Mouse (Mus musculus) liver, embryonic 14.5 days (tissue): Measurements from ENCODE around the gene Dlg2. TPM values are rescaled to one million over a fixed set of nuclear protein-coding genes. Genes with fewer than 3 reads are reported as not detected.

Experiments used
- ATAC-seq: fragments of 200-750 bp; cut with Nextera tagmentation; 2 replicates; pipeline ENCODE4 v1.8.0; 2017; ENCODE audit warnings: moderate number of reproducible peaks, mild to moderate bottlenecking, moderate library complexity; ENCODE audit not compliant: insufficient read depth
- DNase-seq, 3 experiments: peaks; one replicate each; pipeline ENCODE4 v3.0.0-alpha.2; 2012 to 2013; ENCODE audit warnings: low read depth in 3 of 3, low spot score in 3 of 3
- H3K27ac ChIP-seq: fragments of 300-500 bp; sonication (generic); 2 replicates; pipeline ENCODE4 v1.5.1; 2014; ENCODE audit warnings: moderate library complexity, mild to moderate bottlenecking, control low read depth, inconsistent platforms
- H3K27me3 ChIP-seq: fragments of 300-500 bp; sonication (generic); 2 replicates; pipeline ENCODE4 v1.6.1; 2014; ENCODE audit warnings: mild to moderate bottlenecking, low read length, moderate library complexity; ENCODE audit not compliant: control insufficient read depth, insufficient read depth
- H3K36me3 ChIP-seq: fragments of 300-500 bp; sonication (generic); replicated peaks from 2 replicates; pipeline ENCODE4 v1.6.1; 2014; ENCODE audit warnings: low read depth; ENCODE audit not compliant: control insufficient read depth, insufficient read depth
- H3K4me1 ChIP-seq, 2 experiments: fragments of 200-500 bp in 1 of 2; fragments of 300-500 bp in 1 of 2; sonication (generic) in 1 of 2; replicated peaks; 2 replicates each; pipeline ENCODE4 v1.6.1; 2012 to 2014; ENCODE audit warnings: antibody characterized with exemption in 1 of 2, inconsistent platforms in 1 of 2, low read length in 1 of 2; ENCODE audit not compliant: control insufficient read depth in 2 of 2, insufficient read depth in 2 of 2
- H3K4me2 ChIP-seq: fragments of 300-500 bp; sonication (generic); 2 replicates; pipeline ENCODE4 v1.6.1; 2014; ENCODE audit warnings: low read depth, mild to moderate bottlenecking, control low read depth, moderate library complexity
- H3K4me3 ChIP-seq, 2 experiments: fragments of 200-500 bp in 1 of 2; fragments of 300-500 bp in 1 of 2; sonication (generic) in 1 of 2; 2 replicates each; pipeline ENCODE4 v1.5.1; 2012 to 2014; ENCODE audit warnings: low read depth in 2 of 2, low read length in 2 of 2, mild to moderate bottlenecking in 2 of 2, control low read depth in 1 of 2, inconsistent platforms in 1 of 2, moderate library complexity in 1 of 2; ENCODE audit not compliant: insufficient read depth in 1 of 2
- H3K9ac ChIP-seq: fragments of 300-500 bp; sonication (generic); replicated peaks from 2 replicates; pipeline ENCODE4 v1.6.1; 2014; ENCODE audit warnings: mild to moderate bottlenecking, control low read depth, moderate library complexity
- H3K9me3 ChIP-seq: fragments of 300-500 bp; sonication (generic); 2 replicates; pipeline ENCODE4 v1.6.1; 2016; ENCODE audit warnings: low read length, mixed read lengths; ENCODE audit not compliant: control insufficient read depth
- CTCF ChIP-seq: IDR thresholded peaks from 2 replicates; pipeline ENCODE4 v1.5.1; 2016; ENCODE audit warnings: antibody characterized with exemption, low read depth, control low read depth
- EP300 ChIP-seq: IDR thresholded peaks from 2 replicates; pipeline ENCODE4 v1.6.1; 2016; ENCODE audit warnings: antibody characterized with exemption, low read depth
- WGBS: fragments of 180-500 bp; shearing (Covaris S2); extraction: QIAGEN DNeasy Blood & Tissue Kit; methylation state at CpG from one replicate; pipeline ENCODE4 v1.1.7; 2014; ENCODE audit not compliant: insufficient replicate concordance; 5-methylcytosine and 5-hydroxymethylcytosine counted together
- polyA plus RNA-seq, 2 experiments: library from polyadenylated mRNA; depleted of rRNA in 1 of 2; stranded (reverse) in 1 of 2; unstranded in 1 of 2; fragments of >200 nt; fragmentation: Nextera tagmentation in 1 of 2; extraction: Ambion mirVana in 1 of 2; gene quantifications; 2 replicates each; pipeline versions ENCODE4 v1.2.1 to v1.2.3; 2012 to 2014

Gene Dlg2
- polyA plus RNA-seq, 2 experiments = 0.33 to 0.44 TPM

DNA sequence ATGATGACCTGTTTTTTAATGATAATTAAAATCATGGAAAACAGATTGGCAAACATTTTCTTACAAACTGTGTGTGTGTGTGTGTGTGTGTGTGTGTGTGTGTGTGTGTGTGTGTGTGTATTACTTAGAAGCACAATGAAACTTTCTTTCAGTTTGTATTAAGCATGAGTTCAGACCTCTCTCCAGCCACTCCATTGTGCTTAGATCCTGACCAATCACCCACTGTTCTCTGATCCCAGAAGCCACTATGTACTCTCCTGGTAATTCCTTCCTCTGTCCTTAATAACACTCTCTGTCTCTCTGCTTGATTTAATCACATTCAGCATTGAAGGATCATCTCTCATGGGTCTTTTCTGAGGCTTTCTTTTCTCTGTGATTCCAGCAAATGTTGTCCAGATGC is 1211.5 kb downstream of the Dlg2 start:
- Histone ChIP-seq H3K9me3 (no peaks in the 10 kb centered on the region), H3K27ac (no peak overlapping the region), H3K4me2 (no peak overlapping the region), H3K4me3 (no peak overlapping the region), H3K36me3 (no peaks in the 10 kb centered on the region), H3K27me3 (no peaks in the 10 kb centered on the region), H3K4me1 (no peaks in the 10 kb centered on the region), H3K9ac (no peak overlapping the region)
- TF ChIP-seq EP300 = no peak
- TF ChIP-seq CTCF = no peak
- no peak for ATAC-seq
- DNase-seq = no peak

DNA sequence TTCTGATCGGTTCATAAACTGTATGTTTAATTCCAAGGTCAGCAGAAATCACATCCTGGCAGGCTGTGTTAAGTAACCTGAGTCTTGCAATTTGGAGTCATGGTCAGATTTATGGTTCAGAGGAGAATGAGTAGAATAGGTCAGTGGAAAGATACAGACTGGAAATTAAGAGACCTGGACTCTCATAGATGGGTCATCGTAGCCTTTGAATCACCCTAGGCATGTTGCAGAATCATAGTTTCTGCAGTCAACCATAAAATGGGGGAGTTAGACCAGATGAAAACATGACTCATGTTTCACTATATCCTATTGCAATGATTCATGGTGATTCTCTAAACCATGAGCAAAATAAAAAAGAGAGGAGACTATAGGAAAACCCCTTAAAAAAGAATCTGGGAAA is 1213.4 kb downstream of the Dlg2 start:
- no peaks in the 10 kb centered on the region for H3K4me1 ChIP-seq
- WGBS = 57% methylated on average over 2 of the region's 2 CpGs
- no peak for ATAC-seq
- H3K36me3 ChIP-seq = no peaks in the 10 kb centered on the region
- no peaks in the 10 kb centered on the region for H3K27me3 ChIP-seq
- no peak overlapping the region for H3K9ac ChIP-seq
- TF ChIP-seq EP300 = no peak
- TF ChIP-seq CTCF = no peak
- DNase-seq = no peak
- H3K4me3 ChIP-seq = no peak overlapping the region
- no peak overlapping the region for H3K4me2 ChIP-seq
- no peak overlapping the region for H3K27ac ChIP-seq
- no peaks in the 10 kb centered on the region for H3K9me3 ChIP-seq

DNA sequence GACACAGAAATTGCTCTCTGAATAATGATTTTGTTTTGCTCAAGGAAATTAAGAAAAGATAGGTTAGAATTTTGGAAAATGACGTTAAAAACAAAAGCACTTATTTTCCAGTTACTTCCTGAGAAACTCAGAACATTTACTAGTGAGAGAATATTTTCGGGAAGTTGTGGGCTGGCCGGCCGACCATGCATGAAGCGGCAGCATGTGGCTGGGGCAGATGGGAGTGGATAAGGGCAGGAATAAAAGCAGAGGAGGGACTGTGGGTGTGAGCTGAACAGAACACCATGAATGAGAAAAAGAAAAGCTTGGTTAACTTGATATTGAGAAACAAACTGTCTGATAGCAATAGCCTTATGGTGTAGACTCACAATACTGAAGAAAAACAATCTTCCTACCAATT is 1233.4 kb downstream of the Dlg2 start:
- no peak overlapping the region for H3K27ac ChIP-seq
- H3K9me3 ChIP-seq = no peaks in the 10 kb centered on the region
- no peaks in the 10 kb centered on the region for H3K4me1 ChIP-seq
- no peak overlapping the region for H3K4me2 ChIP-seq
- H3K27me3 ChIP-seq = no peaks in the 10 kb centered on the region
- DNase-seq = no peak
- TF ChIP-seq CTCF = no peak
- no peak for TF ChIP-seq EP300
- no peaks in the 10 kb centered on the region for H3K36me3 ChIP-seq
- 15% methylated on average over 5 of the region's 5 CpGs for WGBS
- H3K9ac ChIP-seq = no peak overlapping the region
- H3K4me3 ChIP-seq = no peak overlapping the region
- no peak for ATAC-seq

DNA sequence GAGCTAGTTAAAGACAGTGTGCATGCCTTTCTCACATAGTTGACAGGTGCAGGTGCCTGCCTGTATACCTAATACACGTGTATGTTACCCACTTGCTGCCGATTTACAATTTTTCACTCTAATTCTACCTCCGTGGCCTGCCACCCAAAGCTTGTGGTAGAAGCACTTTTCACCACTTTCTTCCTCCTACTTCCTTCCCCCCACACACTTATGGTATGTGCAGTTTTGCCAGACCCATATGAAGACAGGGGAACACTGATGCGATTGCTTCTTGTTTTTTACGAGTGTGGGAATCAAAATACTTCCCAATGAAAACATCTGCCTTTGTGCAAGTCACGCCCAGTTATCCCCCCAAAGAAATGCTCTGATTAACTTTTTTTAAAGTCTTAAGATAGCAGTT is 1234.7 kb downstream of the Dlg2 start:
- no peak overlapping the region for H3K27ac ChIP-seq
- no peak overlapping the region for H3K4me3 ChIP-seq
- no peak for ATAC-seq
- no peak overlapping the region for H3K4me2 ChIP-seq
- no peaks in the 10 kb centered on the region for H3K9me3 ChIP-seq
- WGBS = 33% methylated on average over 6 of the region's 6 CpGs
- H3K4me1 ChIP-seq = no peaks in the 10 kb centered on the region
- no peaks in the 10 kb centered on the region for H3K27me3 ChIP-seq
- TF ChIP-seq EP300 (no peak), CTCF (no peak)
- DNase-seq = no peak
- no peak overlapping the region for H3K9ac ChIP-seq
- H3K36me3 ChIP-seq = no peaks in the 10 kb centered on the region

DNA sequence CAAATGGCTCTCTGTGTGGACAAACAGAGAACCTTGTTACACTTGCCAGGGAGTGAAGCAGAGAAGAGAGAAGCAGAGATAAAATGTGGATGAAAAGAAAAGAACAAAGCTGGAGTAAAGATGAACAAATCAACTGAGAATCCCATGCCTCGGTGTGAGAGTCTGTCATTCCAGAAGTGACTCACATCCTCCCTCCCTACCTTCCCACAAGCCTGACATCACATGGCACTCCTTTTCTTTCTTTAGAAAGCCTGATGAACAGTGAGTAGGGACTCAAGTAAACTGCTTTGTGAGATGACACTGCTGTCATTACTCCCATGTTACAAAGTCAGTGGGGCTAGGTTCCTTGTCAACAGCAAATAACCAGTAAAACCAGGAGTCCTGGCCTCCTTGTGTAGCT is 1239.3 kb downstream of the Dlg2 start:
- no peak for ATAC-seq
- H3K27me3 ChIP-seq = no peaks in the 10 kb centered on the region
- no peak overlapping the region for H3K4me3 ChIP-seq
- no peaks in the 10 kb centered on the region for H3K9me3 ChIP-seq
- no peak for DNase-seq
- no peaks in the 10 kb centered on the region for H3K4me1 ChIP-seq
- H3K9ac ChIP-seq = no peak overlapping the region
- no peak overlapping the region for H3K27ac ChIP-seq
- TF ChIP-seq CTCF = no peak
- TF ChIP-seq EP300 = no peak
- no peak overlapping the region for H3K4me2 ChIP-seq
- no peaks in the 10 kb centered on the region for H3K36me3 ChIP-seq
- 59% methylated on average over 1 of the region's 1 CpGs for WGBS

DNA sequence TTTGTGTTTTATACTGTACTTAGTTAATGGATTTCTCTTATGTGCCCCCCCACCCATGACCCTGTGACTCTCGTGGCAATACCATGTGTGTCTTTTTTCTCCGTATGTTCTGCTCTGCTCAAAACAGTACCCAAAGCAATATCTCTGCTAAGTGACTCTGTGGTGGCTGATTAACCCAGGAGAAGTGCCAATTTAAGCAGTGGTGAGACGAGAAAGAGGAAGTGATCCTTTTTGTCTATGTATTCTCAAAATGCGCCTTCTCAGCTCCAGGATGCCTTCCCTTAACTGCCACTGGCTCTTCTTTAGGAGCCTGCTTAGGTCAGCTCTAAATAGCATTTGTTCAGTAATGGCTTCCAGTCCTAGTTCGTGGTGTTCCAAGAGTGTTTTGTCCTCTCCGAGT is 1240.2 kb downstream of the Dlg2 start:
- DNase-seq (peak in 2 of 3 experiments; percentile 1), ATAC-seq (no peak)
- Histone ChIP-seq H3K4me3 (no peak overlapping the region), H3K27me3 (no peaks in the 10 kb centered on the region), H3K36me3 (no peaks in the 10 kb centered on the region), H3K27ac (no peak overlapping the region), H3K4me2 (no peak overlapping the region), H3K4me1 (no peaks in the 10 kb centered on the region), H3K9ac (no peak overlapping the region), H3K9me3 (no peaks in the 10 kb centered on the region)
- WGBS = 21% methylated on average over 6 of the region's 6 CpGs
- TF ChIP-seq EP300 (no peak), CTCF (no peak)
